Mouse (Mus musculus) intestine, embryonic 14.5 days (tissue): Measurements from ENCODE around the gene Cfap97d2. TPM values are rescaled to one million over a fixed set of nuclear protein-coding genes. Genes with fewer than 3 reads are reported as not detected.

ENCODE experiments used
- ATAC-seq: fragments of 200-750 bp; cut with Nextera tagmentation; replicated peaks from 2 replicates; pipeline ENCODE4 v1.8.0; 2017; ENCODE audit warnings: low read depth, moderate number of reproducible peaks, moderate TSS enrichment, moderate library complexity; ENCODE audit not compliant: low FRiP score, low TSS enrichment
- DNase-seq: peaks from one replicate; pipeline ENCODE4 v3.0.0-alpha.2; 2018; ENCODE audit warnings: low spot score
- H3K27ac ChIP-seq: fragments of 300-500 bp; sonication (generic); 2 replicates; pipeline ENCODE4 v1.5.1; 2014; ENCODE audit warnings: low read depth, mild to moderate bottlenecking, control low read depth
- H3K27me3 ChIP-seq: fragments of 300-500 bp; sonication (generic); replicated peaks from 2 replicates; pipeline ENCODE4 v1.6.1; 2014; ENCODE audit warnings: low read length, control low read depth; ENCODE audit not compliant: control insufficient read depth, insufficient read depth
- H3K36me3 ChIP-seq: fragments of 300-500 bp; sonication (generic); 2 replicates; pipeline ENCODE4 v1.6.1; 2014; ENCODE audit warnings: low read length, control low read depth; ENCODE audit not compliant: control insufficient read depth, insufficient read depth
- H3K4me1 ChIP-seq: fragments of 300-500 bp; sonication (generic); replicated peaks from 2 replicates; pipeline ENCODE4 v1.6.1; 2014; ENCODE audit warnings: low read length, control low read depth, mixed read lengths; ENCODE audit not compliant: control insufficient read depth, insufficient read depth
- H3K4me2 ChIP-seq: fragments of 300-500 bp; sonication (generic); 2 replicates; pipeline ENCODE4 v1.6.1; 2014; ENCODE audit warnings: low read length
- H3K4me3 ChIP-seq: fragments of 300-500 bp; sonication (generic); 2 replicates; pipeline ENCODE4 v1.5.1; 2014; ENCODE audit warnings: low read depth, low read length, control low read depth, mixed read lengths
- H3K9ac ChIP-seq: fragments of 300-500 bp; sonication (generic); 2 replicates; pipeline ENCODE4 v1.6.1; 2014; ENCODE audit warnings: mild to moderate bottlenecking, low read length
- H3K9me3 ChIP-seq: fragments of 300-500 bp; sonication (generic); 2 replicates; pipeline ENCODE4 v1.6.1; 2016; ENCODE audit warnings: low read length, control low read depth; ENCODE audit not compliant: control insufficient read depth
- WGBS: fragments of 180-500 bp; shearing (Covaris S2); extraction: QIAGEN DNeasy Blood & Tissue Kit; methylation state at CpG from one replicate; pipeline ENCODE4 v1.1.7; 2014; 5-methylcytosine and 5-hydroxymethylcytosine counted together
- polyA plus RNA-seq: library from polyadenylated mRNA; unstranded; fragments of >200 nt; fragmentation: Nextera tagmentation; extraction: Ambion mirVana; gene quantifications from 2 replicates; pipeline ENCODE4 v1.2.1, GENCODE M21; 2014

The Cfap97d2 gene
- polyA plus RNA-seq, 1 experiment from 2014 or later = not detected

GRCm38 (mm10) chr8:13702755-13703154, 2.9 kb upstream of the Cfap97d2 start:
- H3K9ac ChIP-seq = no peak overlapping the region
- DNase-seq (no peak), ATAC-seq (no peak)
- H3K27me3 ChIP-seq = no peaks in the 10 kb centered on the region
- H3K27ac ChIP-seq = no peak overlapping the region
- no peaks in the 10 kb centered on the region for H3K9me3 ChIP-seq
- 0 out of 2 replicates have a peak, but pooled peaks cover 11% of the 10 kb centered on the region for H3K4me1 ChIP-seq
- H3K4me2 ChIP-seq = no peak overlapping the region
- 35% methylated on average over 4 of the region's 4 CpGs for WGBS
- no peak overlapping the region for H3K4me3 ChIP-seq
- no peaks in the 10 kb centered on the region for H3K36me3 ChIP-seq

- DNase-seq (no peak), ATAC-seq (no peak)
- Histone ChIP-seq H3K36me3 (no peaks in the 10 kb centered on the region), H3K4me3 (no peak overlapping the region), H3K27me3 (no peaks in the 10 kb centered on the region), H3K9me3 (no peaks in the 10 kb centered on the region), H3K4me2 (no peak overlapping the region), H3K9ac (no peak overlapping the region), H3K4me1 (0 out of 2 replicates have a peak, but pooled peaks cover 11% of the 10 kb centered on the region), H3K27ac (no peak overlapping the region)
- WGBS = 90% methylated on average over 6 of the region's 6 CpGs
Measured at GRCm38 (mm10) chr8:13703756-13704155, 1.9 kb upstream of the Cfap97d2 start.

- Histone ChIP-seq H3K4me3 (no peak overlapping the region), H3K36me3 (no peaks in the 10 kb centered on the region), H3K4me2 (no peak overlapping the region), H3K9ac (no peak overlapping the region), H3K9me3 (no peaks in the 10 kb centered on the region), H3K4me1 (0 out of 2 replicates have a peak, but pooled peaks cover 11% of the 10 kb centered on the region), H3K27ac (no peak overlapping the region), H3K27me3 (no peaks in the 10 kb centered on the region)
- WGBS = 80% methylated on average over 4 of the region's 4 CpGs
- DNase-seq (no peak), ATAC-seq (no peak)
Measured at GRCm38 (mm10) chr8:13704301-13704700, 1.4 kb upstream of the Cfap97d2 start.

- Histone ChIP-seq H3K4me1 (0 out of 2 replicates have a peak, but pooled peaks cover 11% of the 10 kb centered on the region), H3K9me3 (no peaks in the 10 kb centered on the region), H3K4me2 (no peak overlapping the region), H3K27ac (no peak overlapping the region), H3K27me3 (no peaks in the 10 kb centered on the region), H3K36me3 (no peaks in the 10 kb centered on the region), H3K4me3 (no peak overlapping the region), H3K9ac (no peak overlapping the region)
- 85% methylated on average over 5 of the region's 5 CpGs for WGBS
- no peak for ATAC-seq
- no peak for DNase-seq
Measured at GRCm38 (mm10) chr8:13706918-13707317, 1.2 kb downstream of the Cfap97d2 start.

- no peaks in the 10 kb centered on the region for H3K36me3 ChIP-seq
- no peak overlapping the region for H3K27ac ChIP-seq
- H3K4me1 ChIP-seq = 0 out of 2 replicates have a peak, but pooled peaks cover 6% of the 10 kb centered on the region
- DNase-seq (no peak), ATAC-seq (no peak)
- H3K4me2 ChIP-seq = no peak overlapping the region
- no peaks in the 10 kb centered on the region for H3K27me3 ChIP-seq
- WGBS = 91% methylated on average over 5 of the region's 5 CpGs
- no peaks in the 10 kb centered on the region for H3K9me3 ChIP-seq
- H3K4me3 ChIP-seq = no peak overlapping the region
- no peak overlapping the region for H3K9ac ChIP-seq
Measured at GRCm38 (mm10) chr8:13708514-13708913, 2.8 kb downstream of the Cfap97d2 start.

- DNase-seq (no peak), ATAC-seq (no peak)
- no peak overlapping the region for H3K4me3 ChIP-seq
- no peak overlapping the region for H3K9ac ChIP-seq
- no peaks in the 10 kb centered on the region for H3K27me3 ChIP-seq
- no peak overlapping the region for H3K4me2 ChIP-seq
- no peaks in the 10 kb centered on the region for H3K4me1 ChIP-seq
- 94% methylated on average over 8 of the region's 8 CpGs for WGBS
- H3K9me3 ChIP-seq = no peaks in the 10 kb centered on the region
- H3K27ac ChIP-seq = no peak overlapping the region
- H3K36me3 ChIP-seq = no peaks in the 10 kb centered on the region
Measured at GRCm38 (mm10) chr8:13718980-13719379, 13.3 kb downstream of the Cfap97d2 start.

GRCm38 (mm10) chr8:13725722-13726121, 20.0 kb downstream of the Cfap97d2 start:
- Histone ChIP-seq H3K27ac (no peak overlapping the region), H3K9me3 (no peaks in the 10 kb centered on the region), H3K27me3 (no peaks in the 10 kb centered on the region), H3K4me1 (no peaks in the 10 kb centered on the region), H3K36me3 (no peaks in the 10 kb centered on the region), H3K9ac (no peak overlapping the region), H3K4me3 (no peak overlapping the region), H3K4me2 (no peak overlapping the region)
- ATAC-seq (no peak), DNase-seq (peak; percentile 61)

GRCm38 (mm10) chr8:13727469-13728094, 21.9 kb downstream of the Cfap97d2 start:
- DNase-seq (no peak), ATAC-seq (no peak)
- Histone ChIP-seq H3K27me3 (no peaks in the 10 kb centered on the region), H3K4me2 (no peak overlapping the region), H3K4me3 (no peak overlapping the region), H3K36me3 (no peaks in the 10 kb centered on the region), H3K9me3 (no peaks in the 10 kb centered on the region), H3K4me1 (no peaks in the 10 kb centered on the region), H3K27ac (no peak overlapping the region), H3K9ac (no peak overlapping the region)
- 70% methylated on average over 10 of the region's 10 CpGs for WGBS

- Histone ChIP-seq H3K36me3 (no peaks in the 10 kb centered on the region), H3K27me3 (no peaks in the 10 kb centered on the region), H3K27ac (peak overlapping the region; percentile 83), H3K4me3 (no peak overlapping the region), H3K4me1 (peaks cover 8% of the 10 kb centered on the region; the same call in 1 of the 2 replicates), H3K9ac (no peak overlapping the region), H3K9me3 (no peaks in the 10 kb centered on the region), H3K4me2 (peak overlapping the region; percentile 20)
- DNase-seq (peak; percentile 59), ATAC-seq (peak; percentile 62)
- 14% methylated on average over 6 of the region's 6 CpGs for WGBS
Measured at GRCm38 (mm10) chr8:13740323-13740770, 34.7 kb downstream of the Cfap97d2 start.
